Mouse (Mus musculus): ENCODE results near the gene Pold2. TPM values are rescaled to one million over a fixed set of nuclear protein-coding genes. Genes with fewer than 3 reads are reported as not detected.

Pold2 gene
- total and polyA plus RNA-seq, 3 experiments, result 261 to 366 TPM; not detected in 1

DNA sequence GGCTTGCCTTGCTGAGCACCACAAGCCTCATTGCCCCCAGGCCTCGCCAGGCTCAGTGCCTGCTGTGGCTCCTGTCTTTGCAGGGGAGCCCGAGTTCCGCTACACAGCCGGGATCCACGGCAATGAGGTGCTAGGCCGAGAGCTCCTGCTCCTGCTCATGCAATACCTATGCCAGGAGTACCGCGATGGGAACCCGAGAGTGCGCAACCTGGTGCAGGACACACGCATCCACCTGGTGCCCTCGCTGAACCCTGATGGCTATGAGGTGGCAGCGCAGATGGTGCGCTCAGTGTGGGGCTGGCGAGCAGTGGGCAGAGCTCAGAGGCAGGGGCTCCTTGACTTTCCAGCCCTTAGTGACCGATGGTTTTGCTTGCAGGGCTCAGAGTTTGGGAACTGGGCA, 8.8 kb downstream of the Pold2 start:
- H3K27ac ChIP-seq (ENCODE audit: control insufficient read depth, low read depth, low read length), result no peak overlapping the region
- H3K36me3 ChIP-seq (ENCODE audit: control insufficient read depth in 1 of 2, insufficient read depth in 2 of 2, low read length in 2 of 2), result no peaks in the 10 kb centered on the region; a peak in 1 of 4 replicates
- no peak for DNase-seq (ENCODE audit: low read depth, low spot score)
- no peak overlapping the region for H3K9ac ChIP-seq (ENCODE audit: control insufficient read depth, low read depth, low read length, poor library complexity, severe bottlenecking)
- no peak for TF ChIP-seq RAD21 (IDR thresholded peaks at IDR 0.05; ENCODE audit: low read depth, low read length)
- TF ChIP-seq TAL1 (IDR thresholded peaks at IDR 0.05; ENCODE audit: low read length), result no peak
- TF ChIP-seq POLR2AphosphoS5 (IDR thresholded peaks at IDR 0.05; ENCODE audit: borderline replicate concordance, low read depth, low read length), result no peak
- TF ChIP-seq TCF12 (IDR thresholded peaks at IDR 0.05; ENCODE audit: low read depth, low read length), result no peak
- no peak for TF ChIP-seq ETS1 (IDR thresholded peaks at IDR 0.05; ENCODE audit: low read depth, low read length)
- TF ChIP-seq TBP (IDR thresholded peaks at IDR 0.05; ENCODE audit: low read depth, low read length), result no peak
- TF ChIP-seq CTCF (IDR thresholded peaks at IDR 0.05 in 2 of 3, conservative IDR thresholded peaks at IDR 0.05 in 1 of 3; ENCODE audit: control insufficient read depth in 1 of 3, insufficient read depth in 1 of 3, low read depth in 2 of 3, low read length in 3 of 3, poor library complexity in 1 of 3, severe bottlenecking in 1 of 3), result no peak
- TF ChIP-seq CHD1 (IDR thresholded peaks at IDR 0.05; ENCODE audit: low read depth, low read length), result no peak
- TF ChIP-seq CHD2 (IDR thresholded peaks at IDR 0.05; ENCODE audit: low read length), result no peak
- TF ChIP-seq ZKSCAN1 (IDR thresholded peaks at IDR 0.05; ENCODE audit: low read depth, low read length), result no peak
- no peak for TF ChIP-seq MAFK (IDR thresholded peaks at IDR 0.05; ENCODE audit: borderline replicate concordance, low read depth, low read length)
- no peaks in the 10 kb centered on the region for H3K4me1 ChIP-seq (ENCODE audit: control insufficient read depth in 1 of 2, insufficient read depth in 2 of 2, low read length in 2 of 2)
- H3K4me3 ChIP-seq (ENCODE audit: control insufficient read depth in 1 of 2, insufficient read depth in 1 of 2, low read depth in 2 of 2, low read length in 2 of 2), result no peak overlapping the region
- H3K79me2 ChIP-seq (ENCODE audit: control insufficient read depth, insufficient read depth, low read length, poor library complexity), result no peaks in the 10 kb centered on the region
- no peaks in the 10 kb centered on the region for H3K9me3 ChIP-seq (replicated peaks; ENCODE audit: insufficient read depth, low read length)
- H3K27me3 ChIP-seq (ENCODE audit: control insufficient read depth in 1 of 2, insufficient read depth in 2 of 2, low read length in 2 of 2), result no peaks in the 10 kb centered on the region

DNA sequence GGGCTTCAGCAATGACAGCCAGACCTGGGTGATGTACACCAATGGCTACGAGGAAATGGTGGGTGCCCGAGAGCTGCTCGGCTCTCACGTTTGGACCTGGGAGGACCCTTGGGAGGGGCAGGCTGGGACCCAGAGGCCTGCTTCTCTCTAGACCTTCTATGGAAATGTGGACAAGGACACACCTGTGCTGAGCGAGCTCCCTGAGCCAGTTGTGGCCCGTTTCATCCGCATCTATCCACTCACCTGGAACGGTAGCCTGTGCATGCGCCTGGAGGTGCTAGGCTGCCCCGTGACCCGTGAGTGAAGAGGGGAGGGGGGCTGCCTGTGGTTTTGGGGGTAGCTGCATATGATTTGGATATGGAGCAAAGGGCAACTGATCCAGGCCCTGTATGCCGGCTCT, 9.8 kb downstream of the Pold2 start:
- TF ChIP-seq MAX (IDR thresholded peaks at IDR 0.05; ENCODE audit: low read length), result no peak
- no peak overlapping the region for H3K9ac ChIP-seq (ENCODE audit: control insufficient read depth, low read depth, low read length, poor library complexity, severe bottlenecking)
- H3K27ac ChIP-seq (ENCODE audit: control insufficient read depth, low read depth, low read length), result no peak overlapping the region
- no peaks in the 10 kb centered on the region for H3K4me1 ChIP-seq (ENCODE audit: control insufficient read depth in 1 of 2, insufficient read depth in 2 of 2, low read length in 2 of 2)
- H3K9me3 ChIP-seq (replicated peaks; ENCODE audit: insufficient read depth, low read length), result no peaks in the 10 kb centered on the region
- no peak for DNase-seq (ENCODE audit: low read depth, low spot score)
- H3K79me2 ChIP-seq (ENCODE audit: control insufficient read depth, insufficient read depth, low read length, poor library complexity), result no peaks in the 10 kb centered on the region
- no peaks in the 10 kb centered on the region for H3K27me3 ChIP-seq (ENCODE audit: control insufficient read depth in 1 of 2, insufficient read depth in 2 of 2, low read length in 2 of 2)
- no peaks in the 10 kb centered on the region; a peak in 1 of 4 replicates for H3K36me3 ChIP-seq (ENCODE audit: control insufficient read depth in 1 of 2, insufficient read depth in 2 of 2, low read length in 2 of 2)
- H3K4me3 ChIP-seq (ENCODE audit: control insufficient read depth in 1 of 2, insufficient read depth in 1 of 2, low read depth in 2 of 2, low read length in 2 of 2), result no peak overlapping the region

DNA sequence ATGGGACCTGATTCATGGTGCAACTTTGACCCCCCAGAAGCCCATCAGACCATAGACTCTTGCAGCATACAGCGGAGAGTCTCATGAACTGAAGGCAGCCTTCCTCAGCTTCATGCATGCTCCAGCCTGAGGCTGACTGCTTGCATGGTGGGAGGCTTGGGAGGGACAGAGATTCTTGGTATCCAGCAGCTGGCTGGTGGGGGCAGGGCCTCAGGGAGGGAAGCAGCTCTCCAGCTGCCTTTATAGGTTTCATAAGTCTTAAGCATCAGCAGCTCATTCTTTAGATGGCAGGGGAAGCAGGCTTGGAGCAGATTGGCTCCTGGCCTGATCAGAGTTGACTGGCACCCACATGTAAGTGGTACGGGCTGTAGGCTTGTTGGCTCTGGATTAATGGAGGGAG, 10.9 kb downstream of the Pold2 start:
- no peak overlapping the region for H3K27ac ChIP-seq (ENCODE audit: control insufficient read depth, low read depth, low read length)
- no peaks in the 10 kb centered on the region for H3K4me1 ChIP-seq (ENCODE audit: control insufficient read depth in 1 of 2, insufficient read depth in 2 of 2, low read length in 2 of 2)
- H3K36me3 ChIP-seq (ENCODE audit: control insufficient read depth in 1 of 2, insufficient read depth in 2 of 2, low read length in 2 of 2), result no peaks in the 10 kb centered on the region; a peak in 1 of 4 replicates
- H3K79me2 ChIP-seq (ENCODE audit: control insufficient read depth, insufficient read depth, low read length, poor library complexity), result no peaks in the 10 kb centered on the region
- H3K9me3 ChIP-seq (replicated peaks; ENCODE audit: insufficient read depth, low read length), result no peaks in the 10 kb centered on the region
- H3K27me3 ChIP-seq (ENCODE audit: control insufficient read depth in 1 of 2, insufficient read depth in 2 of 2, low read length in 2 of 2), result no peaks in the 10 kb centered on the region
- no peak overlapping the region for H3K4me3 ChIP-seq (ENCODE audit: control insufficient read depth in 1 of 2, insufficient read depth in 1 of 2, low read depth in 2 of 2, low read length in 2 of 2)
- no peak for DNase-seq (ENCODE audit: low read depth, low spot score)
- H3K9ac ChIP-seq (ENCODE audit: control insufficient read depth, low read depth, low read length, poor library complexity, severe bottlenecking), result no peak overlapping the region
- TF ChIP-seq EP300 (IDR thresholded peaks at IDR 0.05; ENCODE audit: low read depth in 1 of 2, low read length in 2 of 2), result no peak

Measured in MEL (cell line).